Mouse (Mus musculus): ENCODE results near the gene Calm1. TPM values are rescaled to one million over a fixed set of nuclear protein-coding genes. Genes with fewer than 3 reads are reported as not detected.

The Calm1 gene
- total and polyA plus RNA-seq, 3 experiments = 524 to 3,339 (median 602) TPM

GRCm38 (mm10) chr12:100201838-100202237, 2.6 kb downstream of the Calm1 start:
- Histone ChIP-seq H3K9me3 (replicated peaks; ENCODE audit: insufficient read depth, low read length) (no peaks in the 10 kb centered on the region), H3K27me3 (ENCODE audit: control insufficient read depth in 1 of 2, insufficient read depth in 2 of 2, low read length in 2 of 2) (no peaks in the 10 kb centered on the region), H3K79me2 (ENCODE audit: control insufficient read depth, insufficient read depth, low read length, poor library complexity) (peaks cover 32% of the 10 kb centered on the region), H3K27ac (ENCODE audit: control insufficient read depth, low read depth, low read length) (no peak overlapping the region), H3K36me3 (ENCODE audit: control insufficient read depth in 1 of 2, insufficient read depth in 2 of 2, low read length in 2 of 2) (peaks cover 3 to 13% of the 10 kb centered on the region in 2 experiments), H3K4me1 (ENCODE audit: control insufficient read depth in 1 of 2, insufficient read depth in 2 of 2, low read length in 2 of 2) (peaks cover 3% of the 10 kb centered on the region in 2 experiments; a peak in 2 of 4 replicates), H3K9ac (ENCODE audit: control insufficient read depth, low read depth, low read length, poor library complexity, severe bottlenecking) (peak overlapping the region; percentile 89), H3K4me3 (ENCODE audit: control insufficient read depth in 1 of 2, insufficient read depth in 1 of 2, low read depth in 2 of 2, low read length in 2 of 2) (peak overlapping the region; percentile 61 to 91)
- DNase-seq (ENCODE audit: low read depth, low spot score) = peak; percentile 97
- TF ChIP-seq ZNF384 (IDR thresholded peaks at IDR 0.05; ENCODE audit: low read depth, low read length) (peak; percentile 45; the same call in 1 of the 2 replicates), ZC3H11A (IDR thresholded peaks at IDR 0.05; ENCODE audit: low read depth, low read length) (peak; percentile 82), UBTF (IDR thresholded peaks at IDR 0.05; ENCODE audit: borderline replicate concordance, insufficient read depth, low read depth, low read length) (no peak), MXI1 (IDR thresholded peaks at IDR 0.05; ENCODE audit: low read depth, low read length) (peak; percentile 84), SIN3A (IDR thresholded peaks at IDR 0.05; ENCODE audit: low read length) (peak; percentile 92), BHLHE40 (IDR thresholded peaks at IDR 0.05; ENCODE audit: borderline replicate concordance, low read depth, low read length) (no peak), RCOR1 (IDR thresholded peaks at IDR 0.05; ENCODE audit: low read depth, low read length) (0 out of 2 replicates have a peak, but pooled peaks have one; percentile 9), MYB (IDR thresholded peaks at IDR 0.05; ENCODE audit: low read depth, low read length) (no peak), GATA1 (IDR thresholded peaks at IDR 0.05; ENCODE audit: low read depth, low read length) (no peak), MAFK (IDR thresholded peaks at IDR 0.05; ENCODE audit: borderline replicate concordance, low read depth, low read length) (no peak), HCFC1 (IDR thresholded peaks at IDR 0.05; ENCODE audit: low read depth, low read length) (peak; percentile 49; the same call in 1 of the 2 replicates), TBP (IDR thresholded peaks at IDR 0.05; ENCODE audit: low read depth, low read length) (peak; percentile 53; the same call in 1 of the 2 replicates), ZMIZ1 (IDR thresholded peaks at IDR 0.05; ENCODE audit: low read depth, low read length) (no peak), MYC (IDR thresholded peaks at IDR 0.05; ENCODE audit: low read depth, low read length) (0 out of 2 replicates have a peak, but pooled peaks have one; percentile 67), ETS1 (IDR thresholded peaks at IDR 0.05; ENCODE audit: low read depth, low read length) (peak; percentile 51; the same call in 1 of the 2 replicates), NELFE (IDR thresholded peaks at IDR 0.05; ENCODE audit: low read depth, low read length) (no peak), GABPA (IDR thresholded peaks at IDR 0.05; ENCODE audit: low read depth, low read length) (no peak), E2F4 (IDR thresholded peaks at IDR 0.05; ENCODE audit: borderline replicate concordance, low read depth, low read length) (no peak), CHD2 (IDR thresholded peaks at IDR 0.05; ENCODE audit: low read length) (no peak), USF1 (IDR thresholded peaks at IDR 0.05; ENCODE audit: low read depth, low read length) (peak; percentile 24; the same call in 1 of the 2 replicates), CHD1 (IDR thresholded peaks at IDR 0.05; ENCODE audit: low read depth, low read length) (0 out of 2 replicates have a peak, but pooled peaks have one; percentile 12), NRF1 (IDR thresholded peaks at IDR 0.05; ENCODE audit: insufficient read depth, low read depth, low read length, poor library complexity, severe bottlenecking) (no peak), EP300 (IDR thresholded peaks at IDR 0.05; ENCODE audit: low read depth in 1 of 2, low read length in 2 of 2) (peak in 1 of 2 experiments; percentile 60; a peak in 2 of 4 replicates), POLR2A (IDR thresholded peaks at IDR 0.05; ENCODE audit: control insufficient read depth in 1 of 2, insufficient read depth in 1 of 2, low read depth in 1 of 2, low read length in 2 of 2, poor library complexity in 1 of 2) (peak in 1 of 2 experiments; percentile 15; a peak in 1 of 4 replicates), USF2 (IDR thresholded peaks at IDR 0.05; ENCODE audit: borderline replicate concordance in 1 of 2, insufficient read depth in 1 of 2, low read depth in 1 of 2, low read length in 2 of 2) (no peak), POLR2AphosphoS5 (IDR thresholded peaks at IDR 0.05; ENCODE audit: borderline replicate concordance, low read depth, low read length) (no peak), ZKSCAN1 (IDR thresholded peaks at IDR 0.05; ENCODE audit: low read depth, low read length) (no peak), CTCF (IDR thresholded peaks at IDR 0.05 in 2 of 3, conservative IDR thresholded peaks at IDR 0.05 in 1 of 3; ENCODE audit: control insufficient read depth in 1 of 3, insufficient read depth in 1 of 3, low read depth in 2 of 3, low read length in 3 of 3, poor library complexity in 1 of 3, severe bottlenecking in 1 of 3) (peak in 2 of 3 experiments; percentile 97 to 99), JUND (IDR thresholded peaks at IDR 0.05; ENCODE audit: low read depth, low read length) (0 out of 2 replicates have a peak, but pooled peaks have one; percentile 35), ELF1 (IDR thresholded peaks at IDR 0.05; ENCODE audit: low read depth, low read length) (peak; percentile 57; the same call in 1 of the 2 replicates), SMC3 (IDR thresholded peaks at IDR 0.05; ENCODE audit: low read depth, low read length) (peak; percentile 96), POLR2AphosphoS2 (IDR thresholded peaks at IDR 0.05; ENCODE audit: low read length) (peak; percentile 8; the same call in 1 of the 2 replicates), MAZ (IDR thresholded peaks at IDR 0.05; ENCODE audit: low read depth, low read length) (peak; percentile 52; the same call in 1 of the 2 replicates), RAD21 (IDR thresholded peaks at IDR 0.05; ENCODE audit: low read depth, low read length) (peak; percentile 91), TCF12 (IDR thresholded peaks at IDR 0.05; ENCODE audit: low read depth, low read length) (peak; percentile 58), TAL1 (IDR thresholded peaks at IDR 0.05; ENCODE audit: low read length) (no peak), KAT2A (conservative IDR thresholded peaks at IDR 0.05; ENCODE audit: low read depth, low read length) (no peak; the same call in 1 of the 2 replicates)

All from MEL (cell line).